Mouse (Mus musculus) urinary bladder, adult 18-20 months (tissue): ENCODE measurements around the gene Defb36.

Experiments
- DNase-seq, 2 experiments: peaks; one replicate each; pipeline ENCODE4 v3.0.0; 2022; ENCODE audit warnings: low spot score in 2 of 2, mixed read lengths in 2 of 2

The Defb36 gene

DNA sequence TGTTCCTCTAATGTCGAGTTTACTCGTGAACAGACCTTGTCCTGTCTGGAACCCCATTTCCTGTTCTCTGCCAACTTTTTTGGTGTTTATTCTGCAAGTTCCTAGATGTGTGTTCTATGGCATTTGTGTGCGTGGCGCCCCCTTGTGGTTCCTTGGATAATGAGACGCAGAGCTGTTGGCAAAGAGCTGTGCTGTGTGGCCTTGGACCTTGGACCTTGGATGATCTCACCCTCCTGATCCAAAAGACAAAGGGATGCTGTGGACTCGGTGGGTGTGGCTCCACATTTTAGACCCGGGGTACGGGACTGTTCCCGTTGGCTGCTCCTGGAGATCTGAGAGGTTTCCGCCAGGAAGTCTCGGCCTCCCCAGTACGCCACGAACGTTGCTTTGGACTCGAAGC lies at the start of gene Defb36:
TSS of gene Defb36 (plus strand) at position 271 of the 400 bp plus-strand sequence.
- no peak for DNase-seq

DNA sequence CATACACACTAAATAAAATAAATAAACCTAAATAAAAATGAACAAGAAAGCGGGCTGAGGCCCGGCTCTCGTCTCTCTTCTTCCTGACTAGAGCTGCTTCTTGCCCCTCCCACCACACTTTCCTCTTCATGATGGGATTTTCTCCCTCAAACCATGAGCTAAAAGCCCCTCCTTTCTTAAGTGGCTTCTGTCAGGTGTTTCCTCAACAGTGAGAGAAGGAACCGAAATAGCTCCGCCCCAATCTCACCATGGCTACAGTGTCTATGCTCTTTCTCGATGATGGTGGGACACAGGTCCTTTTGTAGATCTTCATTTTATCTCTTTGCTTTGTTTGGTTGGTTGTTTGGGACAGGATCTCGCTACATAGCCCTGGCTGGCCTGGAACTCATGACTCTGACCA lies 47.5 kb upstream of the Defb36 start:
- DNase-seq = no peak

DNA sequence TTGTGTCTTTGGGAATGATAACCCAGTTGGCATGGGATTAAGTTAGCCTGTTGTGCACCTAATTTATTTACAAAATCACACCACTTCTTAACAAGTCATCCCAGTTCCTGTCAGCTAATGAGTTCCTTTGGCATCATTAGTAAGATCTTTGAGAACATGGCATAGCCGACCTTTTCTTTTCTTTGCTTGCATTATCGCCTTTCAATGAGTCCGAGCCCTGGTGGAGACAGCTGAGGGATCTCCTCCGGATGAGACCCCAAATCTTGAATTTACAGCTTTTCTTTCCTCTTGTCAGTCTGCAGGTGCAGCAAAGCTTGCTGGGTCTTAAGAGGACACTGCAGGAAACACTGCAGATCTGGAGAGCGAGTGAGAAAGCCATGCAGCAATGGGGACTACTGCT lies 35.1 kb upstream of the Defb36 start, which contains the start of gene Gm17416:
TSS of gene Gm17416 (plus strand) at position 301 of the 400 bp plus-strand sequence.
- no peak for DNase-seq

DNA sequence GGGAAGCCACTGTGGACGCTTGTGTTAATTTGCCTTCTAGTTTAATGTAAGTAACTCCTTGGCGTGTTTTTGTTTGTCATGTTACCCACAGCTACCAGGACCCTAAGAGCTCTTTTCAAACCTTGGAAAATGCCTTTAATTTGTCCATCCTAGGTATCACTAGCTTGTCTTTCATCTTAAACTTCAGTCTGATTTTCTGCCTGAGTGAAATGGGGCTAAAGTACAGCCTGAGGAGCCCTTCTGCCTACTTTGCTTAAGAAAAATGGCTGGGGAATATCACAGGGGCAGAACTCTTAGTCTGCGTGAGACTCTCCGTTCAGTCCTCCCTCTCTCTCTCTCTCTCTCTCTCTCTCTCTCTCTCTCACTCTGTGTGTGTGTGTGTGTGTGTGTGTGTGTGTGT lies 34.2 kb upstream of the Defb36 start:
- DNase-seq = no peak

DNA sequence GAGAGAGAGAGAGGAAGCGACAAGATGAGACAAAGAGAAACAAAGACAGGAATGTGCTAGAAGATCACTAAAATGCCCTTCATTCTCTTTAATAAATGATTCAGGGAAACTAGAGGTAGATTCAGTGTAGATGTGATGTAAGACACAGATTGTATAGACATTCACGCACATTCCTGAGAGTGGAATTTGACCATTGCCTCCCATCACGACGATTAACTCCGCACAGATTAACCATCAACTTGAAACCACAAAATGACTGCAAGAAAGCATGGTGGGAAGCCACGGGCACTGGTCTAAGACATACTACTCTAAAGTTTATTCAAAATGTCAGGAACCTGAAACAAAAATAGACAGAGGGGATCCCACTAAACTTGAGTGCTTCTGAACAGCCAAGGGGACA lies 33.8 kb upstream of the Defb36 start:
- no peak for DNase-seq

DNA sequence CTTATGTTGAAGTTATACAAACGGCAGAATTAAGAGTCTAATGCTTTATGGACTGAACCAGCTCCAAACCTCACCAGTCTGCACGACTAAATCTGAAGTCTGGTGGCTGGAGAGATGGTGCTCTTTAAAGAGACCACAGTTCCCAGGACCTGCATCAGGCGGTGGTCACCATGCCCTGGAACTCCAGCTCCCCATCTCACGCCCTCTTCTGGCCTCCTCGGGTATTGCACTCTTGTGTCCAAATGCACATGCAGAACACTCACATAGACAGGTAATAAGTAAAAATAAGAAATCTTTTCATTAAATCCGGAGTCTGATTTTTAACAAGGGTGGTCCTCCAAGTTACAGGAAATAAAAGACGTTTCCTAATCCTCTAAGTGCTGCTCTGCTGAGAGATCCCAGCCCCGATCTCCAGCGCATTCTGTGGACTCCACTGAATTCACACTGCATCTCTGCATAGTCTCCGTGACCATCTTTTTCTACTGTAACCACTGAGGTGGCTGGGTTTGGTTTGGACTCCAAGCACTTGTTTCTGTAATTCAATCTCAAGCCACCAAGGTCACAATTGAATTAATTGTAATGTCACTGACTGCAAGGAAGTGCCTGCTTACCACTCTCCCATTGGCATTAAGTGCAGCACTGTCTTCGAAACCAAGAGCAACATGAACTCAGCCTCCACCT lies 31.9 kb upstream of the Defb36 start, which contains the start of gene Defb21:
TSS of gene Defb21 (plus strand) at position 631 of the 681 bp plus-strand sequence.
- no peak for DNase-seq

DNA sequence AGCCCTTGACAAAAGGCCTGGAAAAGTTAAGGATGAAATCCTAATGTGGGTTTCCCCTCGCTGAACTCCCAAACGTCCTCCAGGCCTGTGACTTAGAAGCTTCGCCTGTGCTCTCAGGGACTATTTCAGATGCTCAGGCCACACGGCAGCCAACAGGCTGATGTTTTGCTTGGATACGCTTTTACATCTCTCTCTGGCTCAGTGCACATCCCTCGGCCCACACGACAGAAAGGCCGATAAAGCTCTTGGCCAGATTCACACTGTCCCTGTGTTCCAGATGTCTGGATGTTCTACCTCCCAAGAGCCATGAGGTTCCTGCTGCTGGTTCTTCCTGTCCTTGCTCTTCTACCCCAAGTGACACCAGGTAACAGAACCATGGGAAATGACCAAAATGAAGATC lies 30.6 kb upstream of the Defb36 start:
- no peak for DNase-seq

DNA sequence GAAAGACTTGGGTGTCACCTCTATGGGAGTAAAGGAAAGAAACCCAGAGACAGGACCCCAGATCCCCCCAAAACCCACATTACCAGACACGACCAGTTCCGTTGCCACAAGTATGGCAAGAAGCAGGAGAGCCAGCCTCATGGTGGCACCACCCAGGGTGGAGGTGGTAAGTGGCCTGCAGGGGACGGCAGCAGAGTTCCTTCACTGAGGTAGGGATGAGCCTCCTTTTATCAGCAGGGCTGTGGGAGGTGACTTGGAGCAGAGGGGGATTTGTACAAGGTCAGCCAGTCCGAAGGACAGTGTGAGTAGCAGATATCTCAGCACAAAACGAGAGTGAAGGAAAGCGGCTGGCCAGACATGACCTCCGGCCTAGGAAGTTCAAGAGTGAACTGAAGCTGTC lies 24.0 kb upstream of the Defb36 start, which contains the start of gene Defb19:
TSS of gene Defb19 (minus strand) at position 206 of the 400 bp plus-strand sequence.
- DNase-seq = no peak

DNA sequence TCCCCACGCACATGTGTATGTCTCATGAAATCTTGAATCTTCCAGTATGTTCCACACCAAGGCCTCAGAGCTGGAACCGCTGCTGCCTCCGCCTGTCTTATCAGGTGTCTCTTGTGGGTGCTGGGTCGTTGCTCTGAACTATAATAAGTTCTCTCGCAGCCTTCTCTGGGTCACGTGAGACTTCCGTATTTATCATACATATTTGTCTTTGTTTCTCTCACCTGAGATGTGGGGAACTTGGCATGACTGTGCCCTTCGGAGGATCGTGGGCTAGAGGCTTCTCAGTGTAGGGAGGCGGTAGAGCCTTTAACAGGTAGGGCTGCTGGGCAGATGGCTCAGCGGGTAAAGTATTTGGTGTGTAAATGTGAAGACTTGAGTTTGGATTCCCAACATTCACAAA lies 23.5 kb upstream of the Defb36 start:
- DNase-seq = no peak

DNA sequence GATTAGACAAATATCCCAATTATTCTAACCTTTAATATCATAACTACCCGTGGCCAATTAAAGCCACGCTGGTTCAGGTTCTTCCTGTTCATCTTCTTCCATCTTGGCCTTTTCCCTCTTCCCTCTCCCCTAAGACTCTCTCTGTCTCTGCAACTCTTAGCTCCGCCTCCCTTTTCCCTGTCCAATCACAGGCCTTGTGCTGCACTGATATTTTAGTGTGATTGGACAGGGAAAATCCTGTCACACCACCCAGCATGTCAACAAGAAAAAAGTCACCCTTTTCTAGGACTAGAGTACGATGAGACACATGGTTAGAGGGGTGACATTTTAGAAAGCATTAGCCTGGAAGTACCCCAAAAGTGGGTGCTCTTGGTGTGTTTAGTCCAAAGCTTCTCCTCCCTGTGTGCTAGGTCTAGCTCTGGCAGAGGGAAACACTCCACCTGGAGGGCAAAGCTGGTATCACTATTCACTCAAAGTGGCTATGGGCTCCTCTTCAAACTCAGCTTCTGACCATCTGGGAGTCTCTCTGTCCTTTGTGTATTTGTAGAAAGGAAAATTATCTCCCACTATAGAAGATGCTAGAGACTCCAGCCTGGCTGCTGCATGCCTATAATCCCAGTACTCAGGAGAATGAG lies 17.1 kb upstream of the Defb36 start:
- DNase-seq = no peak

DNA sequence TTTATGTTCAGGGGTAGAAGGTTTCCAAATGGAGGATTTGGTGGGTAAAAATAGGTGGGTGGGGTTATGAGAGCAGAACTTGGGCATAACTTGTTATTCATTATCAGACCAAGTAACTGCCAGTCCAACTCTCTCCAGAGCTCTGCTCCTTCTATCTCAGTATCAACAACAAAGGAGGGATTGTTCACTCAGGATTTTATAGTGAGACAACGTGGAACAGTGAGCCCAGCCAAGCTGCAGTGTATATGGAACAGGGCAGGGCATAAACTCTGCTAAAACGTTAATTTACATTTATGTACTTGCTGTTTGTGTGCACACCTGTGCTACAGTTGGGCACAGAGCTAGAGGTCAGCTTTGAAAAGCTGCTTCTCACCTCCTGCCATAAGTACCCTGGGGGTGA lies 15.7 kb upstream of the Defb36 start:
- no peak for DNase-seq

DNA sequence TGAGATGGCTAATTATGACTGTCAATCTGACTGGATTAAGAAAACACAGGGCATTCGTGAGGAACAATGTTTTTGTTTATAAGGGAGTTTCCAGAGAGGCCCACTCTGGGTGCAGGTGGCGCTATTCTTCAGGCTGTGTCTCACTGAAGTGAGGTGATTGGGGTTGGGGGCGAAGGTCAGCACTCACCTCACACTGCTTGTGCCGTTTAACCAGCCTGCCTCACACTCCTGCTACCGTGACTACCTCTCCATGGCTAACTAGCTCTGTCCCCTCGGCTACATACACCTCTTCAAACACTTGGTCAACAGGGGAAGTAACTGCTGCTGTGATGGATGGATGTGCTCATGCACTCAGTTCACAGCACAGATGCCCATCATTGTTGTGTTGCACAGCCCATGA lies 15.1 kb upstream of the Defb36 start:
- DNase-seq = no peak

DNA sequence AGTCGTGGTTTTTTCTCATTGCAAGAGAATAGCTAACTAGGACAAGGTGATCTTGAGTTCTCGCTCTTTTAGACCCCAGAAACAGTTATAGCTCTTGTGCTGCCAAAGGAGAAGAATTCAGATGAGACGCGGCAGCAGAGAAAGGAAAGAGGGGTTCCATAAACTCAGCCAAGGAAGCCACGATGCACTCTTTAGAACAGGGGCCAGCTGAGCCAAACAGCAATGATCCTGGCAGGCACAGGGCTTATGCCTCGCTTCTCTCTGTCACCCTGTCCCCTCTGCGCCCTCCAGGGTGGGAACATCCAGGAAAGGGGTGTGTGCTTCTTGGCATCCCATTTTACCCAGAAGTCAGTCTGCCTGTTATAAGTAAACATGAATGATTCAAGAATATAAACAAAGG lies 4.8 kb upstream of the Defb36 start, which contains the start of gene Defb45:
TSS of gene Defb45 (minus strand) at position 101 of the 400 bp plus-strand sequence.
- no peak for DNase-seq

DNA sequence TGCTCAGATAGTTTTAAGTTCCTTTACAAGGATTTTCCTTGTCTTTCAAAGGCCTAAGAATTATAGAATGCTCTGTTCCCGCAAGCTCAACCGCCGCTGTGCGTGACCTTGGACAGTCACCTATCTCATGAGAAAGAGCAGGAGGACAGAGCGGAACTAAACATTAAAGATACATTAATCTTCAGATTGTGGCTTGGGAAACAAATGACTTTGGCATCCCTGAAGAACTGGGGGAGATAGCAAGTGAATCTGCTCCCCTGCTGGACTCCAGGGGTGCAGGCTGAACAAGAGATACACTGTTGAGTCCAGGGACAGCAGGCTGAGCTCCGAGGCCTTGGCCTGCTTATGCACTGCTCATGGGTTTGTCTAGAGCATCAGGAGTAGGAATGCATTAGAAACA lies 4.1 kb upstream of the Defb36 start:
- no peak for DNase-seq

DNA sequence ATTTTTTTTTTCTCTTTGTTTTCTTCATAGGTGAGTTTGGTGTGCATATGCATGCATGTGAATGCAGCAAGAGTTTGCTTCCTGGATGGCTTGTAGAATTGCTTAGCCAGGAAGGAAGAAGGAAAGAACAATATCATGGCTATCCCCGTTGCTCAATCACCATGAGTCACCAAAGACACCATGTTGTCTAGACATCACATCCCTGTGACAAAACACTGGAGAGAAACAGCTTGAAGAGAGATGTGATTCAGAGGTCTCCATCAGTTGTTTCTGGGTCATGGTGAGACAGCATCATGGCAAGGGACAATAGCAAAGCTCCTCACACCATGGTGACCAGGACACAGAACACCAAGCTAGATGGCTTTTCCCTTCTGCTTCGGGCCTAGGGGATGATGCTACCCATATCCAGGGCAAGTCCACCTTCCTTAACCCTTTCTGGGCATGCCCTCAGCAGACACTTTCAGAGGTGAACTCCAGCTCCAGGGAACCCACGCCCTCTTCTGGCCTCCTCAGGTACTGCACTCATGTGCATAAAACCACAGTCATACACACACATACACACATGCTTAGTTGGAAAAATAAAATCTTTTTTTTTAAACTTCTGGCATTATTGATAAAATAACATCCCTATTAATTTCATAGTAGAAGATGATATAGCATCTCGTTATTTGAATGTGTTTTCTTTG lies 2.7 kb upstream of the Defb36 start:
- DNase-seq = no peak

DNA sequence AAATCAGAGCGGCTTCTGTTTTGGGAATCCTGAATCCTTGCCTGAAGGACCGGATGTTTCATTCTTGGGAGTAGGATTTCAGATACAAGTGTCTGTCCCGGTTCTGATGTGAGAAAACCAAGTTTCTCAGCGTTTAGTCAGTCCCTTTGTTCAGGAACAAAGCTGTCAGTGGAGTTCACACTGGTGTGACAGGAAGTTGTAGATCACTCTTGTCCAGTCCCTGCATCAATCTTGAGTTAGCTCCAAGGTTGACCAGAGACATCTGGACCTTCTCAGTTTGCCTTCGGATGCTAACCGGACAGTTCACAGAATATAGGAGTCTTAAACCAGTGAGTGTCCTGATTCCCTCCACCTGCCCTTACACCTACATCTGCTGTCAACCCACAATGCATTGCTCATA lies 3.6 kb downstream of the Defb36 start:
- no peak for DNase-seq

DNA sequence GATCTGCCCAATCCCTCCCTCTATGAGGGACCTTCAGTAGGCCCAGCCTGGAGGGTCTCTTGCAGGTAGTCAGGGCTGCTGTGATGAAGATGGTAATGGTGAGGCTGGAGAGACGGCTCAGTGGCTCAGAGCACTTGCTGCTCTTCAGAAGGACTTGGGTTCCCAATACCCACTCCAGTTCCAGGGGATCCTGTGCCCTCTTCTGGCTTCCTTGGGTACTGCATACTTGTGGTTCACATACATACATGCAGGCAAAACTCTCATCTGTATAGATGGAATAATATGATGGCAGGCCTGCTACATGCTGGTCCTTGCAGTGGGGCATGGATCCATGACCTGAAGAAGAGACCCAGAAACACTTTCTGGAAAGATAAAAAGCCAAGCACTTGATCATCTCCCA lies 4.6 kb downstream of the Defb36 start:
- DNase-seq = no peak

DNA sequence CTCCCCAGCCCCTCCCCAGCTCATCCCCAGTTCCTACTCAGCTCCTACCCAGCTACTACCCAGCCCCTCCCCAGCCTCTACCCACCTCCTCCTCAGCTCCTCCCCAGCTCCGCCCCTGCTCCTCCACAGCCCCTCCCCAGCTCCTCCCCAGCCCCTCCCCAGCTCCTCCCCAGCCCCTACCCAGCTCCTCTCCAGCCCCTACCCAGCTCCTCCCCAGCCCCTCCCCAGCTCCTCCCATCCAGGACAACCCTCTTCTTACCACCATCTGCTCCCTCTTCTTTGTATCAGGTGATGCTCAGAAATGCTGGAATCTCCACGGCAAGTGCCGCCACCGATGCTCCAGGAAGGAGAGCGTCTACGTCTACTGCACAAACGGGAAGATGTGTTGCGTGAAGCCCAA lies 8.1 kb downstream of the Defb36 start:
- no peak for DNase-seq

DNA sequence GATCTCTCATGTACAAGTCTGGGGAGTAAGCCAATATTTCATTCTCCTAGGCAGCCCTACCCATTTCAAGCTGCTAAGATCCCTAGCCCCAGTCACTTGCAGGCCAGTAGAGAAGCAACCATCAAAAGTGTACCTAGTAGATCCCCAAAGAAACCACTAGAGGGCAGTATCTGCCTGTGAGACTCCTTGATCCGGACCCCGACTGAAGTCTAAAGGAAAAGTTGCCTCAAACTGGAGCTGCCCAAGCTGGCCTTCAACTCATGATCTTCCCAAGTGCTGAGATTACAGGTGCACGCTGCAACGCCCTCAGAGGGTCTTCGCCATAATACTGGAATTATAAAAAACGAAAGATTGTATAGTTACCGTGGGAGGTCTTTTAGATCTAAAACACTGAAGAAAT lies 11.4 kb downstream of the Defb36 start:
- no peak for DNase-seq

DNA sequence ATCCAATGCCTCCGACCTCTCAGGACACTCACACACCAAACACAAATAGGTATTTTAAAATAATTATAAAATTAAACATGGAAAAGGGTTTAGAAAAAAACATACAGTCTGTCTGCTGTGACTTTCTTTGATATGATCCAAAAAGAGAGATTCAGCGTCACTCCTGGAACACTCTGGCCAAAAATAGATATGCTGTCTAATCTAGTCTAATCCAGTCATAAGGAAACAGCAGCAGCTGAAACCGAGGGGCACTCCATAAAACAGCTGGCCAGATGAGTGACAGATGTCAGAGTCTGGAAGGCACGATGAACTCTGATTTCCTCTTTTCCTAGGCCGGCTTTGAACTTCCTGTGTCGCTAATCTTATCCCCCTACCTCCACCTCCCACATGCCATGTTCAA lies 12.3 kb downstream of the Defb36 start:
- no peak for DNase-seq

DNA sequence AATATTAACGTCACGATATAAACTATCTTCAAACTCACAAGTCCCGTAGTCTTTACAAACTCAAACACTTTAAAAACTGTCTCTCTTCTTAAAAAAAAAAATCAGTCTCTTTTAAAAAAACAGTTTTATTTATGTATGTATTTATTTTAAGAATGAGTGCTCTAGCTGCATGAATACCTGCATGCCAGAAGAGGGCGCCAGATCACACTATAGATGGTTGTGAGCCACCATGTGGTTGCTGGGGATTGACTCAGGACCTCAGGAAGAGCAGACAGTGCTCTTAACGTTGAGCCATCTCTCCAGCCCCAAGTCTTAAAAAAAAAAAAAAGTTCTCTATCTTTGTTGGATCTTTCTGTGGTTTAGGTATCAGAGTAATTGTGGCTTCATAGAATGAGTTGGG lies 13.2 kb downstream of the Defb36 start:
- DNase-seq = no peak

DNA sequence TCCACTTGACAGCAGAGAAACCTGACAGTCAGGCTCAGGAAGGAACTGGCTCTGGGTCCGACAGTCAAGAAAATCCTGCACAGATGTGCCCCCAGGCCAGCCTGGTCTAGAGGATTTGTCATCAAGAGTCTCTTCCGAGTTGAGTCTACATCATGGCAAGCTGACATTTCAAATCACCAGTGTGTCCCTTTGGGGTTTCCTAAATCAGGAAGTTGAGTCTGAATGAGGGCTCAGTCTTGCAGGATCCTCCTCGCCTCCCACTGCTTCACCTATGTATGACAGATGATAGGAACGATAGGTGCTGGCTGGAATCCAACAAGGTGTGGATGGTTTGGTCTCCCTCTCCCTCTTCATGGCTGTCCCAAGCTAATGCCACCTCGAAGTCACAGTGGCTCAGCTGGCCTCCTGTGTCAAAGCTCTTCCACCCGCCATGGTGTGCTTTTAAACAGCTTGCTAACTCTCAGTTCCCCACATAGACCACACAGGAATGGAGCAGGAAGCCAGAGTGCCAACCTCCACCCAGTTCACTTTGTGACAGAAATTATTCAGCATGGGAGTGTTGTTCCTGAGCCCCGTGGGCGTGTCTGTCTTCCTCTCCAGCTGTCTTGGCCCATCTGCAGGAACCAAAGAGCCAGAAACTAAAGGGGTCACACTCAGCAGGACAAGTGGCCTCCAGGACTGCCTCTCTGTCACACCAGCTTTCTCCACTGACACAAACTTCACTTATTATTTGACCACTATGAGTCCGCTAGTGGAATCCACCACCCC lies 16.4 kb downstream of the Defb36 start:
- no peak for DNase-seq
